1 mouse cellular context compared by ENCODE assay signal in genomic region chr9:20878041-20878709, GRCm38 (mm10).
TF ChIP-seq lines count a peak whose summit lies in the region.

No protein-coding gene starts in this region.

TF ChIP-seq in MEL, 35 proteins besides CTCF, POLR2A, EP300 and RAD21:
- TF ChIP-seq UBTF (IDR thresholded peaks at IDR 0.05; ENCODE audit: borderline replicate concordance, insufficient read depth, low read depth, low read length) (peak; percentile 94; the same call in 1 of the 2 replicates), POLR2AphosphoS5 (IDR thresholded peaks at IDR 0.05; ENCODE audit: borderline replicate concordance, low read depth, low read length) (peak; percentile 92; the same call in 1 of the 2 replicates), SIN3A (IDR thresholded peaks at IDR 0.05; ENCODE audit: low read length) (no peak), MEF2A (IDR thresholded peaks at IDR 0.05; ENCODE audit: extremely low read depth, insufficient replicate concordance, low read depth, low read length, poor library complexity, severe bottlenecking) (no peak), NRF1 (IDR thresholded peaks at IDR 0.05; ENCODE audit: insufficient read depth, low read depth, low read length, poor library complexity, severe bottlenecking) (no peak), GABPA (IDR thresholded peaks at IDR 0.05; ENCODE audit: low read depth, low read length) (no peak), POLR2AphosphoS2 (IDR thresholded peaks at IDR 0.05; ENCODE audit: low read length) (no peak), TBP (IDR thresholded peaks at IDR 0.05; ENCODE audit: low read depth, low read length) (peak; percentile 87; the same call in 1 of the 2 replicates), MAFK (IDR thresholded peaks at IDR 0.05; ENCODE audit: borderline replicate concordance, low read depth, low read length) (no peak)
